Mouse (Mus musculus): Measurements from ENCODE around the gene C8a.

Gene C8a

GRCm38 (mm10) chr4:104842204-104842603 lies 34.0 kb downstream of the C8a start:
- no peak for DNase-seq (ENCODE audit: low spot score)

DNA sequence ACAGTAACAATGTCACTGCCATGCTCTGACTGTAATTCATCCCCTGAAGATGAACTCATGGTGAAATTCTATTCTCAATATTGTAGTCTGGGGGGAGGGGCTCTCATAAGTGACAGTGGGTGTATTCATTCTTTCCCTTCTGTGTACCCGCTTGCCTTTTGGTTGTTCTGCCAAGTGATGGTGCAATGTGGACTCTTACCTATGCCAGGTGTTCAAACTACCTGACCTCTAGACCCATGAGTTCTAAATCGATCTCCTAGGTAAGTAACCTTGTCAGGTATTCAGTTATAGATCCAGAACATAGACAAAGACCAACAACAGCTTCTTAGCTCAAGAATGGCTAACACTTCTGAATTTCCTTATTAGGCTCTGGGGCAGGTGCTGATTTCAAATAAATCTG lies 37.9 kb downstream of the C8a start:
- no peak for DNase-seq (ENCODE audit: low spot score)

DNA sequence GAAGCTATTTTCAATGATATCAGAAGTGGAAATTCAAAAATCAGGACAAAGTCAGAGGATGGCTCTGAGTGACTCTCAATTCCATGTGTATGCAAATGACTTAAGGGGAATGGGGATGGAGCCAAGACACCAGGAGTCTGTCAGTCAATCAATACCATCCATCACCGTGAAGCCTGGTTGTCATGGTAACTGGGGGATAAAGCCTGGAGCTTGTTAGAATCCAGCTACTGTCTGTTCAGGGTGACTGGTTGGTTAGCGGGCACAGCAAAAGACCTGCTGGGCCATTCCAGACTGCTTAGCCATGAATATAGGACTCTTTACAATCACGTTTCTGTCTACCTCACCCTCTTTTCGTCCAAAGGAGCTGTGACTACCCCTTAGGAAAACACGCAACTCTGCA lies 41.1 kb downstream of the C8a start:
- DNase-seq (ENCODE audit: low spot score), result no peak

- no peak for DNase-seq (ENCODE audit: low spot score)
Observed at GRCm38 (mm10) chr4:104828939-104829338, 47.3 kb downstream of the C8a start.

GRCm38 (mm10) chr4:104824381-104825077 lies 51.7 kb downstream of the C8a start:
- no peak for DNase-seq (ENCODE audit: low spot score)

DNA sequence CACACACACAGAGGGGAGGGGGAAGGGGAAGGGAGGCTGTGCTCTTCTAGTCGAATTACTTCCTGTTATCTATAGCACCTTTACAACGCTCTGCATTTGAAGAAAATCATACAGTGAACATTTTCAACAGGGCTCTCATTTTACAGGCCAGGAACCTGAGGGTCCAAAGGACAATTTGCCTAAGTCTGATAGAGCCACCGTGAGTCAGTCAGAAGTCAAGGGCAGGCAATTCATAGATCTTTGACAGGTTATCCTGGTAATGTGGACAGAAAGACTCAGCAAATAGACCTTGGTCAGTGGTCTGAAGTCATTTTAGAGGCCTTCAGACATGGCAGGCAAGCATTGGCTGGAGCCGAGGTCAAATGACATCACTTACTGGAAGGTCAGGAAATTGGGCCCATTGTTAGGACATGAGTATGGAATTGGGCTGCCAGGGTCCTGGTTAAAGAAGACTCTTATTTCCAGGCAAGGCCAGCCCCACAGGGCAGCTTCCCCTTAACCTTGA lies 52.5 kb downstream of the C8a start:
- no peak for DNase-seq (ENCODE audit: low spot score)

- DNase-seq (ENCODE audit: low spot score), result no peak
Observed at GRCm38 (mm10) chr4:104819891-104820290, 56.3 kb downstream of the C8a start.

DNA sequence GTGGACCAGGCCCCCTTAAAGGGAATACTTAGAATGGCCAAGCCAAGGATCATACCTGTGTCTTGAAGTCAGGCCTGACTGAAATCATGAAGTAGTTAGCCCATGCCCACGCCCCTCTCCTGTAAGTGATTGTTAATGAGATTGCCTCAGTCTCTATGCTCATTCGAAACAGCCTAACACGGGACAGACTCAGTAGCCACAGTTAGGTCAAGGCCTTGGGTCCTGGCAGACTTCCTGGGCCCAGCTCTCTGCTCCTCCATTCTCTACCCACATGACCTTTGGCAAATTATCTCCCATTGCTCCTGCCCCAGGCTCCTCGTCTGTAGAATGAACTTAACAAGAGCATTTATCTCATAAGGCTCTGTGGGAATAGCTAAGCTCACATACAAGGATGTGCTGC lies 57.2 kb downstream of the C8a start:
- no peak for DNase-seq (ENCODE audit: low spot score)

- no peak for DNase-seq (ENCODE audit: low spot score)
Observed at GRCm38 (mm10) chr4:104817509-104817908, 58.7 kb downstream of the C8a start.

GRCm38 (mm10) chr4:104816519-104817232 lies 59.5 kb downstream of the C8a start:
- no peak for DNase-seq (ENCODE audit: low spot score)

GRCm38 (mm10) chr4:104813617-104814016 lies 62.6 kb downstream of the C8a start:
- no peak for DNase-seq (ENCODE audit: low spot score)

- no peak for DNase-seq (ENCODE audit: low spot score)
Observed at GRCm38 (mm10) chr4:104810710-104811286, 65.4 kb downstream of the C8a start.

- DNase-seq (ENCODE audit: low spot score), result no peak
Observed at GRCm38 (mm10) chr4:104805414-104806257, 70.6 kb downstream of the C8a start.

DNA sequence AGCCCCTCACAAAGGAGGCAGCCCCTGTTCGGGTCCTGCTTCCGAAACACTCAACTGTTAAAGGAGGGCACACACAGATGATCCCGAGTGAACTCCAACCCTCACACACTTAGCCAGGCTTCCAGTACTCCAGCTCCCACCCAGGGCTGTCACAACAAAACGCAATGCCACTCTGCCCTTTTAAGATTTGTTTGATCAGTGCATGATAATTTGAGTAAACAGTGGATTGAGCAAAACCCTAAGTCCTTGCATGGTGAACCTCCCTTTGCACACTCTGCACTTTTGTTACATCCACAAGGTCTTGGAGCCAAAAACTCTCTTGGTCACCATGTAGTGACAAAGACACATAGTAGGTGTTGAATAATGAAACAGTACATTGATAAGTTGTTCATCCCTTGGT lies 72.1 kb downstream of the C8a start:
- no peak for DNase-seq (ENCODE audit: low spot score)

DNA sequence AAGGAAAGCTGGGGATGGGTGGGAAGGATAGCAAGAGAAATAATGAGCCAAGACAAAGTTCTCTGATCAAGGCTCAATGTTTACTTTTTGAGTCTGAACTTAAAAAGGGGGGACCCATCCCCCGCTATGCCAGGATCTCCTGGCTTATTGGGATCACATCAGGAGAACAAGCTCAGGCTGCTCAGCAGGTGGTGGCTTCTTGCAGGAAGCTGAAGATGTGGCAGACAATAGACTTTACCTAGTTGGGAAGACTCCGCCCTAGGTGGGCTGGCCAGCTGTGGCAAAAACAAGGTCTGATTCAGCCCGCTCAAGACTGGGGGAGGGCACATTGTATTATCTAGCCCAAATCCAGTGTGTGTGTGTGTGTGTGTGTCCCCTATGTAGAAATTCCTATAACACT lies 74.6 kb downstream of the C8a start:
- DNase-seq (ENCODE audit: low spot score), result no peak

DNA sequence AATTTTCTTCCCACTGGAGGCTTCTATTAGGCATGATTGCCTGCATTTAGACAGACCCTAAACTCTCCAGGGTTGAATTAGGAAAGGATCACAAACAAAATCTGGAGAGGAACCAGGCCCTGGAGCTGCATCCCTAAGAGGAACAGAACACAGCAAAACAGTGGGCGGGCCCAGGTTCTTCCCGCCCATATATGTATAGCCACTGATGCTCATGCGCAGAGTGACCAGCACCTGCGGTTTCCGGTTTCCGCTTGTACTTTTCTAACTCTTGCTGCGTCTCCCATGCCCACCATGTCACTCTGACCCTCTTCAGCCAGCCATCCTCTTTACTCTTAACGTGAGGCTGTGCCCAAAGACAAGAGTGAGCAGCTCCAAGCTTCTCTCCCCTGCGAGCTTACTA lies 77.2 kb downstream of the C8a start:
- no peak for DNase-seq (ENCODE audit: low spot score)

DNA sequence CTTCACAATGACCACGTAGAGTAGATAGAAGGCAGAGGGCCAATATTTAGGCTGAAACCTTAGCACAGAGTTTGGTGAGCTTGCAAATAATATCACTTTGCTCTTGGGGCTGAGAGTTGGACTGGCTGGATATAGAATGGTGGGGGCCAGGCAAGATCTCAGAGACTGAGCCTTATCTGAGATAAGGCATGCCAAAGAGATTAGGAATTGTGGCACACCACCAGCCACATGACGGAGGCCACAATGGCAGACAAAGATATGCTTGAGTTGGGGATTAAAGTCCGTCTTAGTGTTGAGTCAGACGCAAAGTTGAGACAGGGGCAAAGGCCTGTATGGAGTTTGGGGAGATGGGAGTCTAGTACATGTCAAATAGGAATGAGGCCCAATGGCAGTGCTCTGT lies 84.1 kb downstream of the C8a start:
- DNase-seq (ENCODE audit: low spot score), result no peak

DNA sequence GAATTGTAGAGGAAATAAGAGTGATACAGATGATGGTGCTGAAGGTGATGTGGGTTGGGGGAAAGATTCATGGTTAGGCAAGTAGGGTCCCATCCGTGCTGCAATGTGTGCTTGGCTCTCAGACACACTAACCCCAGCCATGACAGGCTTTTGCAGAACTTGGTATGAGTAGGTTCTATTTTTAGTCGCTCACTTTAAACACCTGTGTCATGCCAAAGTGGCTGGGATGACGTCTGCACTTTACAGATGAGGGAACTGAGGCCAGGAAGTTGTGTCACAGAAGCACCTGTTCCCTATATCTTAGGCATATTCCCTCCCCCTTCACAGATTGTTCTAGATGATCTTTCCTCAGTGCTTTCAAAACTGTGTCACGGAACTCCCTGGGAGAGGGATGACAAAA lies 93.9 kb downstream of the C8a start:
- DNase-seq (ENCODE audit: low spot score), result no peak

DNA sequence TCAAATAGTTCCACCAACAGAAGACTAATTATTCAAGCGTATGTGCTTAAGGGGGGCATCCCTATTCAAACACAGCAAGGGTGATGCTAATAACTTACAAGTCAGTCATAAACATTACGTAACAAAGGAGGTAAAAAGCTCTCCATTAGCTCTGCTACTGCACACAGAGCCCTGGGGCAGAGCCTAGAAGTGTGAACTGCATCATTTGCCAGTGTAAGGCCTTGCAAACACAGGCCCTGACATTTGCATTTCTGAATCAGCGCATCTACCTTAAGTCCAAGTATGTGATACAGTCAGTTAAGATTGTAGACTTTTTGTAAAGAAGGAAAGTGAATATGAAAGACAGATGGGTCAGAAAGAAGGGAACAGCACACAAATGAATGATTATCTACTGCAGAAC lies 94.8 kb downstream of the C8a start:
- no peak for DNase-seq (ENCODE audit: low spot score)

GRCm38 (mm10) chr4:104779460-104779859 lies 96.7 kb downstream of the C8a start:
- no peak for DNase-seq (ENCODE audit: low spot score)

- no peak for DNase-seq (ENCODE audit: low spot score)
Observed at GRCm38 (mm10) chr4:104775601-104776000, 100.6 kb downstream of the C8a start.

GRCm38 (mm10) chr4:104770331-104770730 lies 105.9 kb downstream of the C8a start:
- no peak for DNase-seq (ENCODE audit: low spot score)

Data from testis, postnatal 10 days (tissue).